Mouse (Mus musculus) bone marrow, adult 2 months (tissue): ENCODE data around the gene Sobp. TPM values are rescaled to one million over a fixed set of nuclear protein-coding genes. Genes with fewer than 3 reads are reported as not detected.

Source experiments
- H3K27ac ChIP-seq: fragments of 200-500 bp; 2 replicates; pipeline ENCODE4 v1.5.1; 2012; ENCODE audit warnings: low read depth, mild to moderate bottlenecking, control low read depth, inconsistent platforms, low read length; ENCODE audit not compliant: control insufficient read depth, poor library complexity, insufficient read depth
- H3K4me1 ChIP-seq: fragments of 200-500 bp; 2 replicates; pipeline ENCODE4 v1.6.1; 2011; ENCODE audit warnings: low read length; ENCODE audit not compliant: control insufficient read depth, insufficient read depth
- H3K4me3 ChIP-seq: fragments of 200-500 bp; replicated peaks from 2 replicates; pipeline ENCODE3; 2011; ENCODE audit warnings: mild to moderate bottlenecking, low read depth, low read length, control low read depth; ENCODE audit not compliant: control insufficient read depth
- CTCF ChIP-seq: fragments of 200-500 bp; IDR thresholded peaks from 2 replicates; pipeline ENCODE4 v1.5.1; 2011; ENCODE audit warnings: low read length, control low read depth; ENCODE audit not compliant: control insufficient read depth, insufficient read depth
- POLR2A ChIP-seq: fragments of 200-500 bp; IDR thresholded peaks from 2 replicates; pipeline ENCODE4 v1.6.1; 2011; ENCODE audit warnings: low read depth, mild to moderate bottlenecking, control low read depth, low read length, borderline replicate concordance; ENCODE audit not compliant: control insufficient read depth
- WGBS: fragments of 180-500 bp; shearing (Covaris S2); methylation state at CpG from one replicate; pipeline ENCODE4 v1.1.7; 2018; 5-methylcytosine and 5-hydroxymethylcytosine counted together
- polyA plus RNA-seq: library from polyadenylated mRNA; stranded (reverse); fragments of >200 nt; gene quantifications from 2 replicates; pipeline ENCODE4 v1.2.4, GENCODE M21; 2011; ENCODE audit warnings: low replicate concordance; ENCODE audit not compliant: missing spikeins, insufficient read depth, insufficient read length

Sobp gene
- polyA plus RNA-seq, 1 experiment: not detected

- Histone ChIP-seq H3K4me1 (no peaks in the 10 kb centered on the region), H3K4me3 (no peak overlapping the region), H3K27ac (no peak overlapping the region)
- WGBS: 79% methylated on average over 4 of the region's 4 CpGs
- no peak for TF ChIP-seq POLR2A
- TF ChIP-seq CTCF: no peak
These were observed 169.3 kb downstream of the Sobp start for GRCm38 (mm10) chr10:43005031-43005430.

- no peak for TF ChIP-seq POLR2A
- TF ChIP-seq CTCF: no peak
These were observed 170.1 kb downstream of the Sobp start for GRCm38 (mm10) chr10:43004174-43004734.

DNA sequence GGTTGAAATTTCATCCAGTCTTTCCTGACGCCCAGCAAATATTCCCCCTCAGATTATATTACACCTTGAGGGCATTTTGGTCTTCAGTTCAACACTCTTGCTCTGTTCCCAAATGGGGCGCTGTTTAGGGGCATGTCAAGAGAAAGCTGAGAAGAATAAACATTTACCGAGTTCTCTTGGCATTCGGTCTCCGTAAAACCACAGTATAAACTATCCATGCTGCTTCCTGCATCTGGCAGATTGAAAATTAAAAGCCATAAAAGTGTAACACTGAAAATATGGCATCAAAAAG, 170.9 kb downstream of the Sobp start:
- H3K27ac ChIP-seq: no peak overlapping the region
- 54% methylated on average over 5 of the region's 5 CpGs for WGBS
- no peak overlapping the region for H3K4me3 ChIP-seq
- TF ChIP-seq POLR2A (no peak), CTCF (no peak)
- H3K4me1 ChIP-seq: no peaks in the 10 kb centered on the region

More at GRCm38 (mm10) chr10:43004174-43004734, 170.1 kb downstream of the Sobp start:
- 79% methylated on average over 16 of the region's 16 CpGs for WGBS
- Histone ChIP-seq H3K4me1 (no peaks in the 10 kb centered on the region), H3K27ac (no peak overlapping the region), H3K4me3 (no peak overlapping the region)

DNA sequence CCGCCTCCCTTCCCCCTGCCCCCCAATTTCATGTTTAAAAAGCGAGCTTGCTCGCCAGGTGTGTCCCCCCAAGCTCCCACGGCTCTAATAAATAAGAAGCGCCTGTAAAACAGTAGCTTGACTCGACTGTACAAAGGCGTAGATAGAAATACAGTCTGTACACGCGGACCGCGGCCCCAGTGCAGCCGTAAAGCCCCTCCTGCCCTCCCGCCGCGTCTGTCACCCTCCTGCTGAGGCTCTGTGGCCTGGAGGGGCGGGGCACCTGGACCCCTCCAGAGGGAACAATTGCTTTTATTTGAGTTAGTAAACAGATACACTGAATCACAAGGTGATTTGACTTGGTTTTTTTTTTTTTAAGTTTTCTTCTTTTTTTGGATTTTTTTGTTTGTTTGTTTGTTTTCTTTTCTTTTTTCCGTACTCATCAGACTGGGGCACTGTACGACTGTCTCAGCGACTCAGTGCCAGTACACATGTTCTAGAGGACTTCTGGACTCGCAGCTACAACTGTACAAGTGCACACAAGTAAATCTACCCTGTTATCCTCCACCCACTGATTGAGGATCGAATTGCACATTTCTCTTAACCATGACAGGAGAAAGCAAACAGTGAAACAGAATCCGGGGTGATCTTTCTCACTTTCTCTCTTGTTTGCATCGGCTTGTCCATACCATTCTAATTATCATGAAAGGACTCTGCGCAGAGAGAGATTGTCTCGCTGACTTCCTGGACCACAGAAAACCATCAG, 171.4 kb downstream of the Sobp start:
- Histone ChIP-seq H3K27ac (no peak overlapping the region), H3K4me3 (no peak overlapping the region), H3K4me1 (no peaks in the 10 kb centered on the region)
- WGBS: 10% methylated on average over 25 of the region's 25 CpGs
- TF ChIP-seq CTCF (no peak), POLR2A (no peak)

DNA sequence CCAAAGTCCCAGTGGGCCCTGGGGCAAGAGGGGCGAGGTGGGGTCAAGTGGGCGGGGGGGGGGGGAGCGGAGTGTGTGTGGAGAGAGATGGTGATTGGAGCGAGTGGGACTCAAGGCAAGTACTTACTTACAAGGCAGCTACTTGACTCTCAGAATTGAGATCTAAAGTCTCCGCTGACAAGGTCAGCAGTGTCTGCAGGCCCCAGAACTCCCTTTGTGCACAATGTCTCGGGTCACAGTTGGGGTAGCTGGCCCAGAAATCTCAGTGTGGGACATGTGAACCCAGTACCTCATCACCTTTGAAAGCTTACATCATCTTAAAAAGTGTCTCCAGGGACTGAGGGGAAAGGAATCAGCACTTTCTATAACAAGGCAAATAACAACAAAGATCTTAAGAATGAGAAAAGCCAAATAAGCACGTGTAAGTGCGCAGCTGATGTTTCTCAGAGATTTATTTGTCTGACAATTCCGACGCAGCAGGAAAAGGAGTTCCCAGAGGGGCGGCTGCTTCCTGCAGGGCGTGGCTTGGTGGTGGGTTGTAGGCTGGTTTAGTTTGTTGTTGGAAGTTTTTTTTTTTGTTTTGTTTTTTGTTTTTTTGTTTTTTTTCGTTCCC, 172.2 kb downstream of the Sobp start:
- Histone ChIP-seq H3K27ac (no peak overlapping the region), H3K4me1 (no peaks in the 10 kb centered on the region), H3K4me3 (no peak overlapping the region)
- 26% methylated on average over 13 of the region's 13 CpGs for WGBS
- TF ChIP-seq CTCF (no peak), POLR2A (no peak)

- no peak overlapping the region for H3K4me3 ChIP-seq
- H3K4me1 ChIP-seq: no peaks in the 10 kb centered on the region
- WGBS: 87% methylated on average over 3 of the region's 3 CpGs
- TF ChIP-seq POLR2A: no peak
- no peak for TF ChIP-seq CTCF
- no peak overlapping the region for H3K27ac ChIP-seq
These were observed 172.9 kb downstream of the Sobp start for GRCm38 (mm10) chr10:43001433-43001832.

DNA sequence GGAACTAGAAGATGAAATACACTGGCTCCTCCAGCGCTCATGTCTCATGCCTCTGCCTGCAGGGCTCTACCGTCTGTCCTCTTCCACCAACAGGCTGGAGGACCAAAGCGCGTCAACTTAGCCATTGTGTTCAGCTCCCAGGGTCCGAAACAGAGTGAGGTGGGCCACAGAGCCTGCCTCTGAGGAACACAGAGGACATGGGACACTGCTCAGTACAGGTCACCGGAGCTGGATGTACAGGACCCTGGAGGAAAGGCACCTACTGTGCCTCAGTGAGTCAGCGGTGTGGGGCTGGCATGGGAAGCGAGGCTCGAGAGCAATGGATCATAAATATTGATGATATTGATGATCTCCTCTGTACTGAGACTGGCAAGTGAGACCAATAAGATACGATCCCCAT, 175.0 kb downstream of the Sobp start:
- WGBS: 89% methylated on average over 10 of the region's 10 CpGs
- no peak overlapping the region for H3K4me3 ChIP-seq
- H3K4me1 ChIP-seq: no peaks in the 10 kb centered on the region
- TF ChIP-seq CTCF (no peak), POLR2A (no peak)
- no peak overlapping the region for H3K27ac ChIP-seq

DNA sequence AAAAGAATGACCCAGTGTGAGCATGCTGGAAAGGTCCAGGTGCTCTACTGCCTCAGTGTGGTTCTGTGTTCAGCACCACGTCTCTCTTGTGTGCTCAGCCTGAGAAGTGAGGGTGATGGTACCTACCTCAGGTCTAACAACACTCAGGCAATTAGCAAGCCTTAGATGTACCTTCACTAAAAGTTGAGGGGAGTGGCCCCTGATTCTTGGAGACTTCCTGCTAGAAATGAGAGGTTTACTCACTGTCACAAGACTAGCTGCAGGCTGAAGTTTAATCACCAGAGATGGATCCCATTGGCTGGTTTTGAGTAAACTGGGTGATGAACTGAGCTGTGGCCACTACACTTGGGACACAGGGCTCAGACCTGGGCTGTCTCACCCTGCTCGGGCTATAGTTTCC, 177.1 kb downstream of the Sobp start:
- Histone ChIP-seq H3K27ac (no peak overlapping the region), H3K4me3 (no peak overlapping the region), H3K4me1 (no peaks in the 10 kb centered on the region)
- TF ChIP-seq CTCF (no peak), POLR2A (no peak)
- 77% methylated on average over 2 of the region's 2 CpGs for WGBS

DNA sequence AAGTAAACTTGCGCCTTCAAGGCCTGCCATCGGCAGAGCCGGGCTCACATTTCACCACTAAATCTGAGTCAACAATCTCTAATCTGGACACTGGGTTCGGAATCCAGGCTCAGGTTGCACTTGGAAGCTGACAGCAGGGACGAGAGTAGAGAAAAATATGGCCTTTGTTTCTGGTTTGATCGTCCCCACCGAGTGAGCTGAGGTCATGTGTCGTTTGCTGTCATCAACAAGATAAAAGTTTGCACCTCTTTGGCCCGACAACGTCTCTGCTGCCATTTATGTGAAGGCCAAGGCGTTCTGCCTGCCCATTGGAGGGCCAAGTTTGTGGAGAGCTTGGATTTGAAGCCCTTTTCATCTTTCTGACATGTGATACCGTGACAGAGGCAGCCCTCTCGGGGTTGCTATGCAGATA, 178.8 kb downstream of the Sobp start:
- no peaks in the 10 kb centered on the region for H3K4me1 ChIP-seq
- 76% methylated on average over 13 of the region's 13 CpGs for WGBS
- no peak for TF ChIP-seq POLR2A
- no peak for TF ChIP-seq CTCF

More for the DNA sequence above, 178.8 kb downstream of the Sobp start:
- no peak overlapping the region for H3K4me3 ChIP-seq
- H3K27ac ChIP-seq: no peak overlapping the region
